Mouse (Mus musculus): ENCODE measurements around the gene BC049352.

Gene BC049352

DNA sequence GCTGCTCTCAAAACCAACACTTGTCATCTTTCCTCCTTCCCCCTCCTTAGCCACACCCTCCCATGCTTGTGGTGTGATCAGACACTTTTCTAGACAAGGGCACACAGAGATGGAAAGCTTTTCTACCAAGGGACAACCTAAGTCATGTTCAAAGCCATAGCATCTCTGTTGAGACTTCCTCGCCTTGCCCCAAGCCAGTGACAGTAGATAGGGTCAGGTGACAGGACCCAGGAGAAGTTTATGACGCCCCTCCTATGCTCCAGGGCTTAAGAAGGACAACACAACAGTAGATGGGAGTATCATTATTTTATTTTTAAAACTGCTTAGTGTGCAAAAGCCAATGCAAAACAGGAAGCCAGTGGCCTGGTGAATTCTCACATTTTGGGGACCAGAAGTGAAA, 65.7 kb downstream of the BC049352 start:
- WGBS, result 66% methylated on average over 2 of the region's 2 CpGs

DNA sequence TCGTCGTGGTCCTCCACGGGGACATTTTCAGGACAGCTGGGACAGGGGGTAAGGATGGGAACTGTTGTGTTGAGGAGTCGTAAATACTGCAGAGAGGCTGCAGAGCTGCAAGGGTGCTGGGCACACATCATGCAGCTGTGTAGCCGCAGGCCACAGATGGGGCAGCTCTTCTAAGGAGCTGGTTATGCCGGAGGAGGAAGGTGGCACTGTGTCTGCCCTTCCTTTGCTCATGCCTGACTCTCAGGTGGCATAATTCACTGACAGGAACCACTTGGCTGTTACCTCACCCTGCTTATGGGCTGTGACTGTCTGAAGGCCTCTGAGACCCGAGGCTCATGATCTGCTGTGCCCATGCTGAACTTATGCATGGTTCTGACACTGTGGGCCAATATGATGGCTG, 68.5 kb downstream of the BC049352 start:
- 90% methylated on average over 7 of the region's 7 CpGs for WGBS

DNA sequence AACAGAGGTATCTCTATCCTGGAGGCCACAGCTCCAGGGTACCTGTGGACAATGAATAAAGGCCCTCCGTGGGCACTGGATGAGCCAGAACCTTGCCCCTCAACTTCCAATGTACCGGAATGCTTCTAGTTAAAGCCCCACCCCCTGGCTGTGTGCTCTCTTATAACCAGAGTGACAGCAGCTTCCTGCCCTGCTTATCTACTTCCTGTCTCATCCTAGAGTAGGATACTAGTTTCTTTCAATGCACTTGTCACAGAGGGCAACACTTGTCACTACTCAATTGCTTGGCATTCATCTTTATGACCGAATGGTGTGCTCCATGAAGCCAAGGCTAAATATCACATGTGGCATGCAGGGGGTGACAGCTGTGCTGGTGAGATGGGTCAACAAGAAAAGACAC, 69.5 kb downstream of the BC049352 start:
- 83% methylated on average over 3 of the region's 3 CpGs for WGBS

DNA sequence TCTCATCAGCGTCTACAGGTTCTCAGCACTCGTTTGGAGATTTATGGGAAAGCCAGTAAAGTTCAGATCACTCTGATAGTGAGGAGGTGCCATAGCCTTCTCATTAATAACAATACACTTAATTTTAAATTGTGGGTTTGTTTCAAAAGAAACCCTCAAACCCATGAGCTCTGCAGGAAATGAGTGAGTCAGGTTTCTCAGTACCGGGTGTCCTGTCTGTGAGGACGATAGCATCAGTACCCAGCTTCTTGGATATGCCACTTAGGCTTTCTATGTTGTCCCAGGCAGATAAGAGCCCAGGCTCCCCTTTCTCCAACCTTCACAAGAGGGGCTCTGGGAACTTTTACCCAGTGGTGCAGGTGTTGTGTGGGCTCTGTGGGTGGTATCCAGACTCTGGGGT, 70.2 kb downstream of the BC049352 start:
- 79% methylated on average over 4 of the region's 4 CpGs for WGBS

DNA sequence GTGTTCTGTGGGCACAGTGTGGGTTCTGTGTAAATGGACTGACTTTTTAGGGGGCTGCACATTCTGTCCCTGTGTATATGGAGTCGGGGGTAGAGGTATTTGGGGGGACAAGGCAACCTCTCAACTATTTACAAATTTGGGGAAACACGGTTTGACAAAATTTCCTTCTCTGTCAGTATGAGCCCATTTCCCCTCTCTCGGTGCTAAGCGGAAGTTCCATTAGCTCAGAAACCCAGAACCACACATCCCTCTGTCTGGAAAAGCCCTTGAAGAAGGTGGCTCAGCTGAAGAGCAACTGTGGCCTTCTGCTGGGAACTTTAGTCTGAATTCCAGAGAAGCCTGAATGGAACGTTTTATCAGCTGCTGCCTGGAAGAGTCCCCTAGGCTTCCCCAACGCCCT, 70.6 kb downstream of the BC049352 start:
- 81% methylated on average over 6 of the region's 6 CpGs for WGBS

DNA sequence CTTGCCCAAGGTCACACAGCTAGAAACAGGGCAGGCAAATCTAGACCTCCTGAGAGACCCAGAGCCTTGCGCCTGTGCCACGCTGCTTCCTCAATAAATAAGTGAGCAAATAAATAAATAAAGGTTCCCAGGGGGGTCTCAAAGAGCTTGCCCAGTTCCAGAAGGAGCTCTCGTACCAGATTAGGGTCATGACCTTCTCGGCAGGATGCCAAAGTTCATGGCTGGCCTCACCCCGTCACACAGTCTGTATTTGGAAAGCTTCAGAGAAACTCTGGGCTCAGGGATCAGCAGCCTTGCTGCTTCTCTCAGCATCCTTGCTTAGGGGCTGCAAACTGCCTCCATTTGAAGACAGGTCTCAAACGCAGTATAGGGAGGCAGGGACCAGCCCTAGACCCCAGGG, 72.2 kb downstream of the BC049352 start:
- 70% methylated on average over 6 of the region's 6 CpGs for WGBS

DNA sequence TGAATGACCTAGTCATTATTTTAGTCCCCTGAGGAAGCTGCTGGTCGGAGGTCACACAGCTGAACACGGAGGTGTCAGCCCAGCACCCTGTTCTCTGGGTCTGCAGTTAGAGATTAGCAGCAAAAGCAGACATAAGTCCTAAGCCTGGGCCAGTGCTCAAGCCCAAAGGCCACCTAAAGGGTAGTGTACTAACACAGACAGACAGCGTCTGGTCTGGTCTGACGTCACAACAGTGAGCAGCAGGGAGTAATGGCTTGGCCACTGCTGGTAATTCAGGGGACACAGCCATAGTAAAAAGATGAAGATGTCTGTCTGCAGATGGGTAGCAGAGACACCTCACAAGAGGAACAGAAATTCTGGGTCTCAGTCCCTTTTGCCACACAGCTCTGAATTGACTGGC, 72.8 kb downstream of the BC049352 start:
- WGBS, result 61% methylated on average over 4 of the region's 4 CpGs

DNA sequence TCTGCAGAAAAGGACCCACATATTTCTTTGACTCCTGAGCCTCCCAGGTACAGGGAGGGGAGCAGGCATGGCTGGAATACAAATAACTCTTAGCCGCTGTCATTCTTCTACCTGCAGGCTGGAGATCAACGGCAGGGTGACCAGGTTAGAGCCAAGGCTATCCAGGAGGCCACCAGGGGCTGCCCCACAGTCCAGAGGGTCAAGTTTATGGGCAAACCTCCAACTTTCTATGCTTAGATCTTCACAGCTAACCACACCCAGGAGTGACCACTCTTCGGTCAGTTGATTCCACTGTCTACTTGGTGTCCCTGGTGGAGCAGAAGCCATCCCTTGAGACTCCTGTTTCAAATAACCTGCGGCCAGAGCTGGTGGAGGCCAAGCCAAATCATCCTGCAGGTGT, 73.6 kb downstream of the BC049352 start:
- WGBS, result 97% methylated on average over 4 of the region's 4 CpGs

DNA sequence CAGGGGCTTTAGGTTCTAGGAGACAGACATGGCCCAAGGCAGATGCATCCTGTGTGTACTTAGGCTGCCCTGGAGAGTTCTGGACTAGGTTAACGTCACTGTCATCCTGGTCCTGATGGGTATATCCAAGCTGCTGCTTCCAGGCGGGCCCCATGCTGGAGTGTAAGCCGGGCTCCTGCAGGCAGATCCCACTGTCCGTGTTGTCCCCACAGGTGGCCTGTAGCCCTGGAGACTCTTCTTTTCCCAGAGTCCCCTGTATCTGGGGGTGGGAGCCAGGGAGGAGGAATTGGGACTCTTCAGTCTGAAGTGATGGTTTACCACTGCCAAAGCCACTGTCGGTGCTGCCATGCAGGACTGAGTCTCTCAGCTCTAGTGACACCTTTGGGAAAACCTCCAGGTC, 74.2 kb downstream of the BC049352 start:
- WGBS, result 88% methylated on average over 5 of the region's 5 CpGs

DNA sequence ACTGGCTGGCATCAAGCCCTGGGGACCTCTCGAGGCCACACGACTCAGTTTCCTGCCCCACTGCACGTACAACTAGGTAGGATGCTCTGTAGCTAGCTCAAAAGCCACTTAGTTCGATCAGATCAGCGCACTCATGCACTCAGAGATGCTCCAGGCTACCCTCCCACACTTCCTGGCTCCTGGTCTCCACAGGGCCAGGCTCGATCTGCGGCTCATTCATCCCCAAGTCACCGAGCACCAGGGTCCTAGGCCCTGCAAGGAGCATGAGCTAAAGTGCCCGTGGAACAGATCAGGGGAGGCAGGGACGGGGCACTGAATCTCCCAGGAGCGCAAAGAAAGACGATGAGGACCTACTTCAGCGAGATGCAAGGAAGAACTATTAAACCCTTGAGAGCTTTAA, 77.3 kb downstream of the BC049352 start:
- WGBS, result 89% methylated on average over 13 of the region's 13 CpGs

DNA sequence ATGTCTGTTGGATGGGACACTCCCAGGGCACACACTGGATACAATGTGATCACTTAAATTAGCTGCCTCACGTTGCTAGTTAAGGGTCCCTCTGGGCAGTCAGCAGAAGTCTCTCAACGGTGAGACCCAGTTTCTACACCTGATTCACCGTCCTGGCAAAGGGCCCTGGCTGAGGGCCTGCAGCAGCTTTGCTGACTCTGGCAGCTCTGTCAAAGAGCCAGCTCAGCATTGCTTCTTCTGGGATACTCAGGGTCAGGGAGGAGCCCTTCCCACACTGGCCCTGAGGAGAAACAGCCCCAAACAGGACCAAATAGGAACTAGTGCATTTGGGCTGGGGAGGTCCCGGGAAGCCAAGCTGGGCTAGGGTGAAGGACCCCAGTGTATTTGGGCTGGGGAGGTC, 79.7 kb downstream of the BC049352 start:
- 49% methylated on average over 4 of the region's 4 CpGs for WGBS

DNA sequence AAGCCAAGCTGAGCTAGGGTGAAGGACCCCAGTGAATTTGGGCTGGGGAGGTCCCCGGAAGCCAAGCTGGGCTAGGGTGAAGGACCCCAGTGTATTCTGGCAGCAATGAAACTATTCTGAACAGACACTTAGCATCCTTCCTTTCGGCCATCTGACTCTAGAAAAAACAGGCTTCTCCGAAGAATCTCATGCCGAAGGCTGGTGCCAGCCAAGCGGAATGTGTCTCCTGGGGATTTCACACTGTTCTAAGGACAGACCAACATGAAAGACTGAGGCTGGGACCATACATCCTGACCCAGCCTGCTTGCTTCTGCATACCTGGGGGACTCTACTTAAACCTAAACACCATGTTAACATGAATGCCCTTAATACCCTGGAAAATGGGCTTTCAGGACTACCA, 80.1 kb downstream of the BC049352 start:
- WGBS, result 67% methylated on average over 5 of the region's 5 CpGs

DNA sequence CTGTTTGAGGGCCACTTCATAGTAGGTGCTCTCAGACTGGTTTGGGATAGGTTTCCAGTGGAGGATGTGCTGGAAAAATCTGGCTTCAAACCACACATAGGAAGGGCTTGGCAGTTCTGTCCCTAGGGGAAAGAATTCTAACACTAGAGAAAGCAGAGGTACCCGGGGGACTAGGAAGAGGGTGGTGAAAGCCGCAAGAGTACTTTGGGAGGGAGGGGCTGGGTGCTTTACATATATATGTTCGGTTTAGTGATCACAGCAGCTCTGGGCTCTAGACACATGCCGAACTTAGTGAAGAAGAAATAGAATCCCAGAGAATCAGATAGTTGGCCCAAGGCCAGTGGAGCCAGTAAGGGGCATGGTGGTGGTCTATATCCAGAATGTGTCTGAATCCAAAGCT, 85.3 kb downstream of the BC049352 start:
- 87% methylated on average over 4 of the region's 4 CpGs for WGBS

DNA sequence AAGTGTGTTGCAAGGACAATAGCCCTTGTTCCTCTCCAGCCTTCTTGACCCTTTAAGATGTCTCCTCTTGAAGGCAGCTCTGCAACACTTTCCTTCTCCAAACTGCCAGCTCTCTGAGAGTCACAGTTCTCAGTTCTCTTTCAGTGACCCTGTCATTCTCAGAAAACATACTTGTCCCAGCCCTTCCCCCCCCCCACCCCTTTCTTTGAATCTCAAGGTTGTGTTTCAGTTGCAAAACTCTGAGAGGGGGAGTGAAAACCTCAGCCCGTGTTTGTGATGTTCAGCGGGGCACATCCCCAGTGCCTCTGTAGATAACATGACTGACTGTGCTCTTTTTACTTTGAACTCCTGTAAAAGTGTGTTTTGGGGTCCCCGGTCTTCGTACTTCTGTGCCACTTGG, 86.3 kb downstream of the BC049352 start:
- 63% methylated on average over 4 of the region's 4 CpGs for WGBS

DNA sequence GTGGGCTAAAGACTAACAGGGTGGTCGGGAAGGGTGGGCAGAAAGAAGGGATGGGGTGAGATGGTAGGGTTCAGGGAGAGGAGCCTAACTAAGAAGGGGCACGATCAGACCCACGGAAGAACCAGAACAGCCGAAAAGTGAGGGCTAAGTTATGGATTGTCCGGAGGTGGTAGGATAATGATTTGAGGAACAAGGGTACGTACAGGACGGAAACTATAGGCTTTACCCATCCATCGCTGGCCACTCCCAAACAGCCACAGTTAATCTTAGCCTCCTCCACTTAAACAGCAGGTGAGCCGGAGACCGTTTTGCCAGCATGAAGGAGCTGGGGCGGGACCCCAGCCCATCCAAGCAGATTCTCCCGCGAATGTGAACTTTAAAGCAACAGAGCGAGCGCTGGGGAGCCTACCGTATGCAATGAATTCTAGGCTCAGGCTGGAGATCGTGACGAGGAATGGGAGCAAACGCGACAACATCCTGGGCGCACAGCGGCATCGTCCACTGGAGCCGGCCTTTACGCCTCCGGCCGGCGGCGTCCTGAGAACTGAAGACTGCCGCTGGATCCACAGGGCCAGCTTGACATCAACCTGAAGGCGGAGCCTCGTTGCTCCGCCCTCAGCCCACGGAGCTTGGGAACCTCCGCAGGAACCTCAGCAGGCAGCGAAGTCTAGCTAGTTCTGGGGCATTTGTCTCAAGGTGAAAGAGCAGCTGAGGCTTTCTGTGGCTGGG, 87.0 kb downstream of the BC049352 start, which contains the start of gene Il10ra:
Gene Il10ra, minus strand, starts transcription at position 553 of the 729 bp plus-strand sequence.
- 5% methylated on average over 36 of the region's 36 CpGs for WGBS

DNA sequence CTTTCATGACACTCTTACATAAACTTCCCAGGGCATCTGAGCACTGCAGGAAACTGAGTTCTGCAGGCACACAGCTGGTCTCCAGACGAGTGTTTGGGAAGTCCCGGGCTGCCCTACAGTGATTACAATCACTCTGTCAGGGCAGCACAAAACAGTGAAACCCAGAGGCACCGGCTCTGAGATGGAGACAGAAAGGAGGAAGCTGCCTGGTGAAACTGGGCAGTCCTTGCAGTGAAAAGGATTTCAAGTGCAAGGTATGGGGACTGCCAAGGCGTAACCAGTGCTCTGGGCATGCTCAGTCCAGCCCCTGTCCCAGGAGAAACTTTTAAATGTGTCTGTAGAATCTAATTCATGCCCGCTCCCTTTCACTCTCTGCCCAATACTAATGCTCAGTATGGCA, 90.4 kb downstream of the BC049352 start:
- 53% methylated on average over 5 of the region's 5 CpGs for WGBS

DNA sequence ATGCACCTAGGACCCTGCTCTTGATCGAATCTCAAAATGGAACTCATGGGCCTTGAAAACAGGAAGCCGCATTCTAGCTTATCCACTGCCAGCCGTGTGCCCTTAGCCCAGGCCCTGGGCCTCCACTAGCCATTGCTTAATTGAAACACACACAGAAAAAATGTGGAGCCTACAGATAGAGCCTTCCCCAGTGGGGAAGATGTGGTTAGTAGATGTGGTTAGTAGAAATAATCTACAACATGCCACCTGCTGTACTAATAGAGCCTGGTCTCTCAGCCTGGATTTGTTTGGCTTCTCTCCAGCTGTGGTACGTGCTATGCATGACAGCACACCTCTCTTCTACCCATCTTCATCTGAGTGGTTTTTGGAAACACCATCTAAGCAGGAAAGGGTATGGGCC, 92.4 kb downstream of the BC049352 start:
- WGBS, result 90% methylated on average over 4 of the region's 4 CpGs

DNA sequence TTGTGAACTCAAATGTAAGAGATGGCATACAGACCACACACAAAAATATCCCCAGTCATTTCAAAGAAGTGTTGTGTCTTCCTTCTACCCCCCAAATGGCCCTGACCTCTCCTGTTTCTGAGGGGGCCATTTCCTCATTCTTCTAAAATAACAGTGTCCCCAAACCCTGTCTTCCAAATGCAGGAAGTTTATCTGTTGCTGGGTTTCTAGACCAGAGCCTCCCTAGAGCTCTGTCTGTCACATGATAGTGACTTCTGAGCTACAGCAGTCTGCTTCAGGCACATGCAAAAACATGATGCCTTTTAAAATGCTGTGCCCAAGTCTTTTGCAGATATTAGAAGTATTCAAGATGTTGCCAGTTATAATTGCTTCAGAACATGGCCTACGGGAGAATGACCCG, 92.8 kb downstream of the BC049352 start:
- WGBS, result 78% methylated on average over 2 of the region's 2 CpGs

DNA sequence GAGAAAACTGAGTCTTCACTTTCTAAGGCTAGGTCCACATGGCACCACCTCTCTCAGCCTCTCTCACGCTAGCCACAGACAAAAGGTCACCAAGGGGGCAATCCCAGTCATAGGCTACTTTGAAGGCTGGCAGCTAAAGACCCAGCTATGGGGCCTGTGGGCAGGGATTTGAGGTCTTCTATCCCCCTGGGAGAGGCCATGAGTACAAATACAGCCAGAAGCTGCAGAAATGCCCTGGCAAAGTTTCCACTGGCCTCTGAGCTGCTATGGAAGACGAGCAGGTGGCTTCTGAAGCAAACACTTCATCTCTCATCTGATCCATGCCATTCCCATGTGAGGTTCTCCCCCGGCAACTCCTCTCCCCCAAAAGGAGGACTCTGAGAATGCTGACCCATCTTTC, 98.3 kb downstream of the BC049352 start:
- WGBS, result 82% methylated on average over 3 of the region's 3 CpGs

DNA sequence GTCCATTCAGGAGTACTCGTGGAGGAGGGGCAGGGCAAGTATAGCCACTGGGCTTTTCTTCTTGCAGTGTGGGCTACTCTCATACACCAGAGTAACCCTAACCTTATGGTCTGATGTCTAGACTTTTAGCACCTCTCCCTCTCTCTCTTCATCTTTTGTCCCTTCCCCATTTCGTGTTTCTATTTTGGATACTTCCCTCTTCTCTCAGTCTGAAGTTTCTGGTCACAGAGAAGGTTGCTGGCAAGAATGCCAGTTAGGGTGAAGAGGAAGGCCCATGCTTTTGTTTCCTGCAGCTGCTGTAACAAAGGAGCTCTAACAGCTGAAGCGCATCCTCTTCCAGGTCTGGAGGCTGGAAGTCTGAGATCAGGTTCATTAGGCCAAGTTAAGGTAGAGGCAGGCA, 99.1 kb downstream of the BC049352 start:
- WGBS, result 78% methylated on average over 3 of the region's 3 CpGs

DNA sequence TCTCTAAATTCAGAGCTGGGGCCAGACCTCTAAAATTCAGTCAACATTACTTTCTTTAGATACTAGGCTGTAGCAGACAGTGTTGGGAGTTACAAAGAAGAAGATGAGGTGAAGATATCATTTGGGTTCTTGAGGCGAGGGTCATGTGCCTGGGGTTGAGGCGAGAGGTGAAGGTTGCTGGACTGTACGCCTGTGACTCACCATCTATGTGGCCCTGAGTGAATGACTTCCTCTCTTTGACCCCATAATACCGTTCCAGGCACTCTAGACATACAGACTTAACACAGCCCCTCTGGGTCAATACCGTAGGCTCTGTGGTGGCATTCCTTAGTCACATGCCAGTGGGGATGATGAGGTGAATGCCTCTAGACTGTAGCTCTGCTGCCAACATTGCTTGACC, 100.7 kb downstream of the BC049352 start:
- WGBS, result 91% methylated on average over 5 of the region's 5 CpGs

DNA sequence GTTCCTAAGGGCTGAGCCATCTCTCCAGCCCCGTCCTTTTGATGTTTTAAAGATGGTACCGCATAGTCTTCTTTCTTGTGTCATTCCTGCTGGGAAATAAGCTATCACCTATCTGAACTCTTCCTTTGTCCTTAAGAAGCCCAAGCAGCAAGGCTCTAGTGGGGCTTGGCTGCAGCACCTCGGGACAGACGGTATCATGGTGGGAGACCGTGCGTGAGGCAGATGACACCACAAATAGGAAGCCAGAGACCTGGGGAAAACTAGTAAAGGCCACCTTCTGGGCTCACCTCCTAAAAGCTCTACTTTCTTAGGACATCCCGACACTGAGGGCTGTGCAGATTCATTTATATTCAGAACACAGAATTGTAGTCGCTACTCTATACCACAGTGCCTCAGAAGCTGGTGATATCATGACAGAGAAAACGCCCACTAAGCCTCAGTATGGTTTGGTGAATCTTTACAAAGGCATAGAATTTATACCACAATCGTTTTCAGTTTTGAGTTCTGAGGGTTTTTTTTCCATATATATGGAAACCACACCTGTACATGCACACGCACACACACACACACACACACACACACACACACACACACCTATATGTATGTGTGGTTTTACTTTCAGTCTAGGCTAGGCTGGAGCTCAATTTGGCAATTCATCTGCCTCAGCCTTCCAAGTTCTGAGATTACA, 109.8 kb downstream of the BC049352 start:
- WGBS, result 68% methylated on average over 11 of the region's 11 CpGs

DNA sequence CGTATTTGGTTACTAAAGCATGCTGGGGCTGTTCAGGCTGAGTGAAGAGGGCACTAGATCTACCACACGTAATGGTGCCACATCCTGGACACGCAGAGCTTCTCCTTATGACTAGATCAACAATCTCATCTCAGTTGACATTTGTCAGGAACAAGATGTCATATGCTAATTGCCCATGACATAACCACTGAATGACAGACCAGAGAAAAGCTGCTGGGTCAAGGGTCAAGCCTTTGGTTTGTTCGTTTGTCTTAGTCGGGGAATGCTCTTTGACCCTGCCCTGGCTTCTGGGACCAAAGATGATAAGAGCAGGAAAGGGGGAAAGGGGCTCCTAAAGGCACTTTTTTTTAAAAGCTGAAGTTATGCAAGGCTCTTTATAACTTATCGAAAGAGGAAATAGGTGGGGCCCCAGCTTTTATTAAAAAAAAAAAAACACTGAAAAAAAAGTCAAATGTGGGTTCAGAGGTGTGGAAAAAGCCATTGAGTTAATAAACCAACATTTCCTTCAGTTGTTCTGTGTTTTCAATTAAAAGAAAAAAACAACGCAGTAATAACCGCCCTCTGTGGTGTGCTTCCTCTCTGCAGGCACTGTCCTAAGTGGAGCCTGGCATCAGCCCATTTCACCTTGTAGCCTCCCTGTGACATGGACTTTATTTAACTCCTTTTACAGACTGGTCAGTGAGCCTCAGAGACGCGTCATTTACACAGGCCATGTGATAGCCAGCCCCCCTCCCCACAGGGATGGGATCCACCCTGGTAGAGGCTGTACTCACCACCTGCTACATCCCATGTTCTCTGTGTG, 112.6 kb downstream of the BC049352 start:
- 73% methylated on average over 10 of the region's 10 CpGs for WGBS
